Mouse (Mus musculus) liver, embryonic 16.5 days (tissue): ENCODE data around the gene Csf1. TPM values are rescaled to one million over a fixed set of nuclear protein-coding genes. Genes with fewer than 3 reads are reported as not detected.

Experiments
- ATAC-seq: fragments of 200-750 bp; cut with Nextera tagmentation; 2 replicates; pipeline ENCODE4 v1.8.0; 2017; ENCODE audit warnings: low read depth, mild to moderate bottlenecking, moderate number of reproducible peaks, moderate library complexity
- H3K27ac ChIP-seq: fragments of 300-500 bp; sonication (generic); 2 replicates; pipeline ENCODE4 v1.5.1; 2014; ENCODE audit warnings: mild to moderate bottlenecking, low read length
- H3K27me3 ChIP-seq: fragments of 300-500 bp; sonication (generic); 2 replicates; pipeline ENCODE4 v1.6.1; 2014; ENCODE audit warnings: low read depth, low read length, mixed read lengths; ENCODE audit not compliant: control insufficient read depth, insufficient read depth
- H3K36me3 ChIP-seq: fragments of 300-500 bp; sonication (generic); 2 replicates; pipeline ENCODE4 v1.6.1; 2014; ENCODE audit warnings: mild to moderate bottlenecking; ENCODE audit not compliant: control insufficient read depth, insufficient read depth
- H3K4me1 ChIP-seq: fragments of 300-500 bp; sonication (generic); 2 replicates; pipeline ENCODE4 v1.6.1; 2014; ENCODE audit warnings: low read depth, low read length, mixed read lengths; ENCODE audit not compliant: control insufficient read depth
- H3K4me2 ChIP-seq: fragments of 300-500 bp; sonication (generic); 2 replicates; pipeline ENCODE4 v1.6.1; 2014; ENCODE audit warnings: low read depth, low read length, mixed read lengths
- H3K4me3 ChIP-seq: fragments of 300-500 bp; sonication (generic); 2 replicates; pipeline ENCODE4 v1.5.1; 2014; ENCODE audit warnings: low read depth, mild to moderate bottlenecking, low read length
- H3K9ac ChIP-seq: fragments of 300-500 bp; sonication (generic); 2 replicates; pipeline ENCODE4 v1.6.1; 2014; ENCODE audit warnings: low read depth, low read length
- H3K9me3 ChIP-seq: fragments of 300-500 bp; sonication (generic); replicated peaks from 2 replicates; pipeline ENCODE4 v1.6.1; 2016; ENCODE audit warnings: low read length; ENCODE audit not compliant: control insufficient read depth
- WGBS: fragments of 180-500 bp; shearing (Covaris S2); extraction: QIAGEN DNeasy Blood & Tissue Kit; methylation state at CpG from one replicate; pipeline ENCODE4 v1.1.7; 2014; ENCODE audit not compliant: insufficient replicate concordance; 5-methylcytosine and 5-hydroxymethylcytosine counted together
- polyA plus RNA-seq: library from polyadenylated mRNA; unstranded; fragments of >200 nt; fragmentation: Nextera tagmentation; extraction: Ambion mirVana; gene quantifications from 2 replicates; pipeline ENCODE4 v1.2.1, GENCODE M21; 2015

Csf1 gene
- polyA plus RNA-seq, 1 experiment from 2014 or later: 7.9 TPM

DNA sequence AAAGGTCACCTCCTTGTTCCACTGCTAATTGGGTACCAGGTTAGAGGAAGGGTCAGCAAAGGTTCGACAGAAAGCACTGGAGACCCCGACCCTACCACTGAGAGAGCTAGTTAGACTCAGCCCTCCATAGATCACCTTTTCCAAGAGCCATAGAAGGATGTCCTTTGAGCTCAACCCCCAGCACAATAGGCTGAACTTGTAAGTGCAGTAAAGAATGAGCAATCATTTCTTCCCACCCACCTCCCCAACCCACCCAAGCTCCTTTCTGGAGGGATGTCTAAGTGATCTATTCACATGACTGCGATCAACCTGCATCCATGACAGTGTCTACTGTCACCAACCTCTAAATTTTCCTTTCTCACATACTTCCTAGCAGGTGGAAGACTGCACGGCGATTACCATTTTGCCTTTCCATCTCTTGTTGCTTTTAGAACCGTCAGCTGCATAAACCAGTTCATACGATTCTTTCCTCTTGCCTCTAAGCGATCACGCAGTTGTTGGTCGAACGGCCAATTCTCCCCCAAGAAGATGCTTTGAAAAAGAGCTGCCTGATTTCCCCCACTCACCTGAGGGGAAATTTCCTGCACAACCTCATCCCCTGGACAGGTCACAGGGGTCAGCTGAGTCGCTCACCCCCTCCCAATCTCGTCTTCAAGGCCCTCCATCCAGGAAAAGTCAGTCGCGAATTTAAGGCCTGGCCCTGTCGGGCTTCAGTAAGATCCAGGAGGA lies 64.9 kb downstream of the Csf1 start:
- Histone ChIP-seq H3K9me3 (no peaks in the 10 kb centered on the region), H3K9ac (peak overlapping the region; percentile 93), H3K4me3 (peak overlapping the region; percentile 78), H3K27me3 (no peaks in the 10 kb centered on the region), H3K4me2 (peak overlapping the region; percentile 84), H3K36me3 (no peaks in the 10 kb centered on the region), H3K4me1 (peaks cover 18% of the 10 kb centered on the region), H3K27ac (peak overlapping the region; percentile 92)
- ATAC-seq: no peak
- 5% methylated on average over 16 of the region's 16 CpGs for WGBS

DNA sequence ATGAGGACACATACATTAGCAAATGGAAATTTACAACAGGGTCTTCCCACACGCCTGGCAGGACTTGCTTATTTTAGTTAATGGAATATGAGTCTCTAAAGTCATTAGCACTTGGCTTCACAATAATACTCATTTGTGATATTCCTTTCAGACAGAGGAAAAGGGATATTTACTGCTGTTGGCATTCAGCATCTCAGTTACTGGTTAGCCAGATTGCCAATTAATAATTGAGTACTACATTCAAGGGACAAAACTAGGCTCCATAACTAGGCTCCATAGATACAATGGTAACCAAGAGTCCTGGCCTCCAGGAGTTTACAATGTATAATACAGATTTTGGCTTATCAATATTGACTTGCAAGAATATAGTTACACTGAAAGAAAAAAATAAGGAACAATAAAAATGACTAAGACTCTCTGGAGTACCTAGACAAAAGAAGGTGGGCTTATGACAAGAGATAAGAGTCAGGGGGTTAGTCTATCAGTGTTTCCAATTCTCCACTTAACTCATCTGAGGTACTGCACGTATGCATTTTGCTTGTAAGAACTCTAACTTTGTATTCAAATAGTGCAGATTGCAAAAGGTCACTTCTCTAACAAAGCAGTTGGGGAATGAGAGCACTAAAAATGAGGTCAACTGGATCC lies 65.9 kb downstream of the Csf1 start:
- Histone ChIP-seq H3K9me3 (no peaks in the 10 kb centered on the region), H3K9ac (no peak overlapping the region), H3K27ac (no peak overlapping the region), H3K4me2 (peak overlapping the region; percentile 84), H3K4me1 (peaks cover 18% of the 10 kb centered on the region), H3K4me3 (peak overlapping the region; percentile 78), H3K27me3 (no peaks in the 10 kb centered on the region), H3K36me3 (no peaks in the 10 kb centered on the region)
- 38% methylated on average over 2 of the region's 2 CpGs for WGBS
- no peak for ATAC-seq

Other genes with a start within 250 kb of the Csf1 start
- gene Slc6a17, start 242.5 kb downstream of the Csf1 start, polyA plus RNA-seq: 0.08 and 0.33 TPM in 2 replicates
- gene Ubl4b, start 205.4 kb downstream of the Csf1 start, polyA plus RNA-seq: not detected in 2 replicates
- 0.09 TPM in 1 of 2 replicates, not detected in the other for gene Alx3, start 165.4 kb downstream of the Csf1 start, polyA plus RNA-seq
- not detected in 2 replicates for gene Gm10961, start 129.1 kb downstream of the Csf1 start, polyA plus RNA-seq
- gene Strip1, start 128.8 kb downstream of the Csf1 start, polyA plus RNA-seq: 8.6 and 8.7 TPM in 2 replicates
- gene Ahcyl1, start 63.9 kb downstream of the Csf1 start, polyA plus RNA-seq: 23.7 and 24.8 TPM in 2 replicates
- 0.05 and 1.9 TPM in 2 replicates for gene Eps8l3, start 116.8 kb upstream of the Csf1 start, polyA plus RNA-seq
- 170 and 181 TPM in 2 replicates for gene Gstm5, start 135.4 kb upstream of the Csf1 start, polyA plus RNA-seq
- 40.3 and 52.6 TPM in 2 replicates for gene Gstm7, start 171.3 kb upstream of the Csf1 start, polyA plus RNA-seq
- 19.1 and 21.3 TPM in 2 replicates for gene Gstm6, start 183.3 kb upstream of the Csf1 start, polyA plus RNA-seq
- gene Gstm3, start 208.8 kb upstream of the Csf1 start, polyA plus RNA-seq: 13.9 and 16.3 TPM in 2 replicates
- 6.9 and 10.4 TPM in 2 replicates for gene Gstm2, start 226.0 kb upstream of the Csf1 start, polyA plus RNA-seq